Mouse (Mus musculus) c-Kit-positive CD71-positive TER-119-negative erythroid progenitor cells, embryonic 14.5 days (primary cell): ENCODE results near the gene Alk.

Experiments used
- DNase-seq: peaks from one replicate; pipeline ENCODE4 v3.0.0-alpha.2; 2013; ENCODE audit warnings: low read depth

Gene Alk

DNA sequence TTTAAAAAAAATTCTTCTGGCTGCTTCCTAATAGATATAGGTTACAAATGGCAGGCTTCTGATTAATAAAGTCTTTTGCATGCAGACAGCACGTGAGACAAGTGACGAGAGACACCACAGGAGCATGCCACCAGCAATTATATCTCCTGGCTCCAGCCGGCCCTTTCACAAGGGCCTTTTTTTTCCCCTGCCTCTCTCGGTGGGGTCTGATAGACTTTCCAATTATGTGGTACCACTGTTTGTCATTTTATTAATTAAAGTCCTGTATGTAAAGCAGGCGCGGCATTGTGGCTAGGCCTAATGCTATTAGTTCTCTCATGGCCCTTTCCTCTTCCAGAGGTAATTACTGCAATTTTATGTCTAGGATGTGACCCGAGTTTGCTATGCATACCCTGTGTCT is 630.7 kb downstream of the Alk start:
- DNase-seq: no peak

DNA sequence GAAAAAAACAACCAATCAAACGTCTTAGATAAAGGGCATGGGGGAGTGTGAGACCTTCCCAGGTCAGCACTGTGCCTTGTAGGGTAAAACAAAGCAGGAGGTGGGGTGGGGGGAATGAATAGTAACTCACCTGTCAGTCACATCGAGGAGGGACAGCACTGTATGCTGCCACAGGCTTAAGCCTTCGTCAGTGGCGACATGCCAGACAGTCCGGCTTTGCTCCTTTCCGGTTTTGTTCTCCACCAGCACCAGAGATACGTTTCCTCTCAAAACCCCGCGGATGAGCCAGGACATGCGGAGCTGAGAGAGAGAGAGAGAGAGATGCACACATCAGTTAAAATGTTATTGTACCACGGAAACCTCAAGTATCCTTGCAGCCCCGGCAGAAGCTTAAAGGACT is 637.1 kb downstream of the Alk start:
- DNase-seq: no peak

DNA sequence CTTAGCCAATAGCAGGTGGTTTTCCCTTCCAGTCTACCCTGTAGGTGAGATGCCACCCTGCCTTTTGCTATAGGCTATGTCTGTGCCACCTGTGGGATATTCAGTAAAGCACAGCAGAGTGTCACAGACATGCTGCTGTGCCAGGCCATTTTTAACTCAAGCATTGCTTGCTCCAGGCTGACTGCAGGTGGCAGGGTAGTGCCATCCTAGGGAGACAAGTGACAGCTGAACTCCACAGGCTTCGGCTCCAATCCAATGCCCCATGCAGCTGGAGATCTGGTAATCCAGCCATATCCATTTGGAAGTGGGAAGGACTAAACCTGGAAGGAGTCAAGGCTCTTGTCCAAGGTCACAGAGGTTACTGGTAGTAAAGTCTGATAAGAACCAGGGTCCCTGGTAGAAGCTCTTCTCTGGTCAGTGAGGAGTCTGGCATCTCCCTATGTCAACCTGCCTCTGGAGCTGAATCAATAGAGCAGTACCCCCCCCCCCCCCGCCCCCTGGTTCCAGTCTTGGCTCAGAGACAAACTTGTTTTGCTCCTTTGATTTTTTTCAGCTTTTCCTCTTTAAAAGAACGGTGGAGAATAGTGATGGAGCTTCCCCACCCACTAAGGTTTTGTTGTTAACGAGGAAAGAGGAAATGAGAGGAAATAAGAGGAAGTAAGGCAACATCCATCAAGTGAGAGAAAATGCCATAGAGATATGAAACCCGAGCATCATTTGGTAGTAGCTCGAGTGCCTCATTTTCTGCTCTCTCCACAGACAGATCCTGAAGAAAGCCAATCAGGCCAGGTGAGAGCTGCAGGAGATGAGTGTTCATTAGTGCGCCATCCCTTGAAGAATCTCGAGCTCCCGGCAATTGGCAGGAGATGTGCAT is 638.5 kb downstream of the Alk start:
- DNase-seq: no peak

DNA sequence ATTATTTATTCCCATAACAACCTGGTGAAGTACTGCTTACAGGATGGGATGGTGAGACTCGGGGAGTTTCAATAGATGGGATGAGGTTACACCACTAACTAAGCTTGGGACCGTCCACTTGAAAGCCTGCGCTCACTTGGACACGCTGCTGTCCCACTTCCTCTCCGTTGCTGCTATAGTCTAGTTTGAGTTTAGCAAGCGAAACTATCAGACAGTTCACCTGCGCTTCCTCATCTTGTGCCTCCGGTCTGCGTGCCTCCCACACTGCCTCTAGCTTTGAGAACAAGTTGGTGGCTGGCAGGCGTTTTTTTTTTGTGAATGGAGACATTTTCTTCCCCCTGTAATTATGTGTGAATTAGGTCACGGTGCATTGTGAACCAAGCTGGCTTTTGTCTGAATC is 639.8 kb downstream of the Alk start:
- DNase-seq: no peak

DNA sequence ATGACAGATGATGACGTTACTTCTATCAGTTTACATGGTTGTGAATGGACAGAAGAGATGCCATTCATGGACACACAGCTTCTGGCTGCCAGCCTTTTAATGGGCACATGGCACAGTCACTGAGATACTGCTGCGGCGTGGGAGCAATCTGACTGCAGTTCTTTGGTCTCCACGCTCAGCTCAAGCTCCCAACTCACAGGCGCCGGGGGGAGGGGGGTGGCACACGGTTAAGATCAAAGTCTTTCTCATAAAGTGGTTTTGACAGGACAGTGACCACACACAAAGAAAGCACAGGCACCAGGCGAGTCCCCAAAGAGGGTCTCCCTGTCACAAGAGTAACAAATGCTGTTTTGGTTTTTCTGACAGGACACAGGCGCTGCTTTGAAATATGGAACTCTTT is 641.7 kb downstream of the Alk start:
- no peak for DNase-seq

DNA sequence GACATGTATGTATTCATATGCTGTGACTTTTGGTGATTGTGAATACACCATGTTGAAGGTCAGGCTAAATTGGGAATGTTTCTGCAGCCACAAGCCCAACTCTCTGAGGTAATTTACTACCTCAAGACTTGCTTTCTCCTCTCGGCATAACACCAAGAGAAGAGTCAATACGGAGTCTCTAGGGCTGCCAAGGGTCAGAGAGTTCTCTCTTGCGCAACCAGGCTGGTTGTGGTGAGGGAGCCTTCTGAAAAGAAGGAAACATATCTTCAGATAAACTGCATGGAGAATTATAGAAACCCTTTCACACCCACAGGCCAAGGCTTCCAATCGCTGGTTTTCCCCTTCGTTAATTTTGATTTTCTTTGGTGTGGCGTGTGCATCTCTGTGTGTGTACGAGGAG is 649.4 kb downstream of the Alk start:
- DNase-seq: no peak

DNA sequence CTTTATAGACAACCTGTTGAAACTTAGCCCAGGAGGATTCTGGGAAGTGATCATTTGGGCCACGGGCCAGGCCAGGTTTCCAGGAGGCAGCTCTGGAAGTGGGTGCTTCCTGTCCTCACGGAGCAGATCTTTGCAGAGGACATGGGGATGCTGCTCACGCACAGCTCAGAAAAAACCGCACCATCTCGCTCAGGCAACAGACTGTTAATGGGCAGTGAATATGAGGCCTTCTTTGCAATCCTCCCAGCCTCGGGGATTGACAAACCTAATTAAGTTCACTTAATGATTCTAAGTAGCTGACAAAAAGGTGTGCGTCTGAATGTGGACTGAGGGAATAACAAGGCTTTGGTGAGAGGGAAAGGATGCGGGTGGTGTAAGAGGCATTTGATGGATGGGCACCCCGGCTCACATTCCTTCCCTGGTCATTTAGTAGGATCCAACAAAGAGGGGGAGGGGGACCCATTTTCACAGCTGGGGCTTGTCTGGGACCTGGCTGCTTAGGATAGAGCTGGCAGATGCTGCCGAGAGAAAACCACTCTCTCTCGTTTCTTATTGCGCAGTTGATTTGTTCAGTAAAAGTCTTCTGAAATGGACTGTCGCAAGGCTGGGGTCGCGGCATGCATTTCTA is 650.1 kb downstream of the Alk start:
- no peak for DNase-seq

DNA sequence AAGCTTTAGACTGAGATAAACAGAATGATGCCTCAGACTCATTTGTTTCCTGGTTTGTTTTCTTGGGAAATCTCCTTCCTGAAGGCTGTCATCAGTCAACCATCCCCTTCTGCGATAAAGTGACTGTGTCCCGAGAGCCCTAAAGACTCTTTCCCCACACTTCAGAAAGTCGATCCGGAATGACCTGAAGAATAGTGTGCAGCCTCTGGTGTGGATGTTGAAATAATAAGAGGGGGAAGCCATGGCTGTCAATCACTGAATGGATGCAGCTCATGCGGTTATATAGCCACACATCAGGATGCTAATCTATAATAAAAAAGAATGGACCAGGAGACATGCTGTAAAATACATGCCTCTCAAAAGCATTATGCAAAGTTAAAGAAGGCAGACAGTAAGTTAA is 653.5 kb downstream of the Alk start:
- no peak for DNase-seq

DNA sequence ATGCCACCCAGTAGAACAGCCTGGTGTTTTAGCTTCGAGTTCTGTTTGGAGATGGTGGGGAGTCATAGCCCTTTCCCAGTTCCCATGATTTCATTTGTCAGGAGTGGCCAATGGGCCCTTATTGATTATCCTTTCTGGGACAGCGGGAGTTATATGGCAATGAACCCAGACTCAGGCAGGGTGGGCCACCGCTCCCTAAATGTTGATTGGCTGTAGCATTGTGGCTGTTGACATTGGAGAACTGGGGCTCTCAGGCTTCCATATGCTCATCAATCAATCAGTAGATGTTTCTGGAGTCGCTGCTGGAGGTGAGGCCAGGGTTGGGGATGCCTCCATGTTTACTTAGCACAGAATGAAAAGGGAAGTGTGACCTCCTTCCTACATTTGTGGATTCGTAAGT is 655.7 kb downstream of the Alk start:
- DNase-seq: no peak

DNA sequence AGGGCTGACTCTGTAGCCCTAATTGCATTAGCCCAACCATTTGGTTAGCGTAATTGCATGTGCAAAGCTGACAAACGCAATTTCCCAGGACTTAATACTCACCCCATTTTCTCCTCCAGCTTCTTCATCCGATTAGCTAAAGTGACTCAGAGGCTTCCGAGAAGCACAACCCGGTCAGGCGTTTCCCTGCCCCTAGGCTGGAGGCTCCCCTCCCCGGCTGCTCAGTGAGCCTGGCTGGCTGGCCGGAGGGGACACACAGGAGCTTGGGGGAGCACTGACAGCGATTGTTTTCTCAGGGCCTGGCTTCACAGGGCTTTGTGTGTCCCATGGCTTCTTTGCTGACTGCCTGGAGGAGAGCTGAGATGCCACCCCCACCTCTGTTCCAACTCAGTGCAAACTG is 657.0 kb downstream of the Alk start:
- DNase-seq: no peak

DNA sequence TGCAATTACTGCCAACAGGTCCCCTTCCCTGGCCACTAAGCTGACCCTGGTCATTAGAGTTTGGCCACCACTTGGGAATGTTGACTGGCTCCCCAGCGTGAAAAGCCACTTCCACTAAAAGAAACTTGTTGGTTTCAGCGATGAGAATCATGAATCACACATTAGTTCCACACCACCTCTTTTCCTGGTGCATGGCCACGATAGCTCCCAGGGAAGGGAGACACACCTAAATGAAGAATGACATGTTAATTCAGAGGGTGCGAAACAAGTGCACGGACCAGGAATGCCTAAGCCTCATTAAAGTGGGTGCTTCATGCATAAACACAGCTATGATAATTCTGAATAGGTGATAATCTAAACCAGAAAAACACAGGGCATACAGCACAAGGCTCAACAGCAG is 660.4 kb downstream of the Alk start:
- DNase-seq: no peak

DNA sequence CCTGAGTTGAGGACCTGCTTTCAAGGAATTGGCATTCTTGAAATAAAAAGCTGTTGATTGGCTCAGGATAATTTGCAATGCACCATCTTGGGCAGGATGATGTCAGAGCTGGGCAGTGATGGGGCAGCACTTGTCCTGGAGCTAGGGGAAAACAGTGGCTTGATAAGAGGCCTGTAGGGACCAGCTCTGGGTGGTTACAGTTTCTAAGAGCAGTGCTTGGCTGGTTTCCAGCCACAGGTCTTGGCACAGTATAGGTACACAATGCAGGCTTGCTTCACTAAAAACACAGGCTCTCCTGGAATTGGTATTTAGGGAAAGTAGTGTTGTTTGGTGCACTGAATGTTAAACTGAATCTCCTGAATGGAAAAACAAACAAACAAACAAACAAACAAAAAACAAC is 662.4 kb downstream of the Alk start:
- no peak for DNase-seq

DNA sequence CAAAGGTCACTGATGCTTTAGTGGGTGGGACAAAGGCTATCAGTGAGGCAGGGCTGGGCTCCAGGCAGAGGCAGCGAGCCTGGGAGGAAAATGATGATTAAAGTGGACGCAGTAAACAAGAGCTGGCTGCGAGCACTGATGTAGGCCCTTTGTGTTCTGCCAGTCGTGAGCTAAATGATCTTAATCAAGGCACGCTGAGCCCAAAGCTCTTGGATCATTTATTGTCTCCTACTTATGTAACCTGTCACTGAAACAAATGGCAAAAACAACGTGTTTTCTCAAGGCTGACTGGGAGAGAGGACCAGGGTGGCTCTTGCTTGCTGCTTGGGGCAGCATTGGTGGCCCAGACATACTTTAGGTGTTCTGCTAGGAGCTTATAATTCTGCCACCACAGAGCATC is 663.0 kb downstream of the Alk start:
- no peak for DNase-seq

DNA sequence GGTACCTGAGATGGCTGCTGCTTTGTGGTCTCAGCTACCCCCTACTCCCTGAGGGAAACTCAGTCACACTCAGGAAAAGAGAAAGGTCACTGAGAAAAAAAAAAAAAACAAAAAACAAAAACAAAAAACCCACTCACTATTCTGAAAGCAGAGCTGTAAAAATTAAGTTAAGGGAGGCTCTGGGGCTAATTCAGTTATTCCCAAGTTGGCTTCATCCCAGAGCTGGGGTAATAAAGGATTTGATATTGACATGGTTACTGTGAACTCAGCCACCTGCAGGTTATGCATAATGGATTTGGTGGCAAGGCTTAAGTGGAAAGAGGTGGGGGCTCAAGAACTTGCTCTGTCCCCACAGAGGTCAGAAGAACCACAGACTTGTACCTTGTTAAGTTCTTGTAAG is 667.7 kb downstream of the Alk start:
- DNase-seq: no peak

DNA sequence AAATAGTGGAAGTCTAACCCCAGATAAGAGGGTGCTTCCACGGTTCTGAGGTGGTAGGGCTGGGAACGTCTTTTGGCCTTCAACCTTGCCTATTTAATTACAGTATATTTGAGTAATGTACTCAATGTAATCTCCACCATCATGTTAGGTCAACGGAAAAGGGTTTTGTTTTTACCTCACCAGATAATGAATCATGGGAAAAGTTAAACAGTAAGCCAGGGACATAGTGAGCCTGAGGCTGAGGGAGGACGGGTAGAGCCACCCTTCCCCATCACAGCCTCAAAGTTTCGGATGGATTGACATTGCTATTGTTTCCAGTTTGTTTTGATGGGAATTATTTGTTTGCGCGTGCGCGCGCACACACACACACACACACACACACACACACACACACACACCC is 668.6 kb downstream of the Alk start:
- no peak for DNase-seq

DNA sequence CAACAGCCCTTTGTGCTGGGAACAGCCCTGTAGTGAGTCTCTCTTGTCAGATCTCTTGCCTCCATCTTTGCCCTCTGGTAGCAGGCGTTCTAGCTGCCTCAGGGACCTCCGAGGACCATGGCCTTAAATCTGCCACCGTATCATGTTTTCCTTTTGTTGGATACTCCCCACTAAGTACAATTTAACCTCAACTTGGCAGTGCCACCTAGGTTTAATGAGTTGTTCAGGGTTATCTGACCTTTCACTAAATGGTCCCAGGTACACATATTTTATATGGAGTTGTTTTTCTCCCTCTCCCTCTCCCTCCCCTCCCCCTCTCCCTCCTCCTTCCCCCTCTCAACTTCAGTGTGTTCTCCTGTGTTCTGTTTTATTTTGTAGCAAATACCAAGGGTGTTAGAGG is 669.1 kb downstream of the Alk start:
- DNase-seq: no peak

DNA sequence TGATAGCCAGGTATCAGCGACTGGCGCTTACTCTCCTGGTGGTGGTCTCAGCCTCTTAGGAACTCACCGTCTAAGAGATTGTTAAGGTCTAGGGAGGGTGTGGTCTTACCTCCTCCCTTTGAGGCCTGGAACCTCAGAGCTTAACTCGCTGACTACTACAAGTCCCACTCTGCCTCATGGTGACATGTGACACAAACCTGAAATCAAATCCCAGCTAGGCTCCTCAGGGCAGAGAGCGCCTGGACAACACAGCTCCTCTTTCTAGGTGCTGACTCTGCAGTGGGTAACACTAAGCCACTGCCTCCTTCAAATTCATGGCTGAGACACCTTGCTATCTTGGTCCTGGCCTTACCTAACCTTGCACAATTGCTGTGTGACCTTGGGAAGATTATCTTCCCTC is 689.5 kb downstream of the Alk start:
- no peak for DNase-seq

DNA sequence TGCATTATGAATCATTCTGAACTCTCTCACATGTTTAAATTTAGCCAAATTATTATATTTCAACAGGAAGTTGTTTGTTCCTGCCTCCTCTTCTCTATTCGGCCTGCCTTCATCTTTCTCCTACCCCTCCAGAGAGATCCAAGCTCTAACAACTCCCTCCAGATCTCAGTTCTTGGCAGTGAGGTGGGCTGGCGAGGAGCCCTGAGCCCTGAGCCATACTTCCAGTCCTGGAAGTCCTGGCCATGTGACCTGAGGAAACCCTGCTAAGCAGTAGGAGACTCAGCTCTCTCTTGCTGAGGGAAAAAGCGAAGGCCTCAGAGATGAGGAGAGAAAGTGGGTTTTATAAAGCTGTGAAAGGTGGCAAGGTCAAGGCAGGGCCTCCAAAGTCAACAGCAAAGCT is 689.9 kb downstream of the Alk start:
- DNase-seq: no peak

DNA sequence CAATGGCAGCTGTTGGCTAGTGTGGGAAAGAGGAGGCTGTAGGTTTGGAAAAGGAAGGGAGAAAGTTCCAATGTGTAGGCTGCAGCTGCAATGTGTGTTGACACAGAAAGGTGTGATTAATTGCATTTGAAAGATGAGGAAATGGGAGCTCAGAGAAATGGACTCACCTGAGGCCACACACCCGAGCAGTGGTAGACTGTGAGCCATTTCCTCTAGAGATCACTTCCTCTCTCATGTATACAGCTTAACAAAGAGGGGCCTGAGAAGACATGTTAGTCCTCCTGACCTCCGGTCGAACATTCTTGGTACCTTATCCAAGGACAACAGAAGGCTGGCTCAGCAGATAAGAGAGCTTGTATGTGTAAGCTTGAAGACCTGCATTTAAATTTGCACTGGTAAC is 691.2 kb downstream of the Alk start:
- DNase-seq: peak; percentile 2

DNA sequence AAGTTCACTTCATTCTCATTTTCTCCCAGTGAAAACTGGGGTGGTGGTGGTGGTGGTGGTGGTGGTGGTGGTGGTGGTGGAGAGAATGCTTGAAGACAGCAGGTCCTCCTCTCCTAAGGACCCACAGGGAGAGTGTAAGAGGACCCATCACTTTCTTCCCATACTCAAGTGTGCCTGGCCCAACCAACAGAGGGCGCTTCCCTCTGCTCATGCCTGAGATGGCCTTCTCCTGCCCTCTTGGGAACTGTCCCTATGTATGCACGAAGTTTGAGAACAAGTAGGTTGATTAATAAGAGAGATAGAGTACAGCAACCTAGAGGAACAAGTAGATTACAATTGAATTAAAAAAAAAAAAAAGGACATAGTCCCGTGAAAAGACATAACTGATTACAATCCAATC is 695.3 kb downstream of the Alk start:
- no peak for DNase-seq

DNA sequence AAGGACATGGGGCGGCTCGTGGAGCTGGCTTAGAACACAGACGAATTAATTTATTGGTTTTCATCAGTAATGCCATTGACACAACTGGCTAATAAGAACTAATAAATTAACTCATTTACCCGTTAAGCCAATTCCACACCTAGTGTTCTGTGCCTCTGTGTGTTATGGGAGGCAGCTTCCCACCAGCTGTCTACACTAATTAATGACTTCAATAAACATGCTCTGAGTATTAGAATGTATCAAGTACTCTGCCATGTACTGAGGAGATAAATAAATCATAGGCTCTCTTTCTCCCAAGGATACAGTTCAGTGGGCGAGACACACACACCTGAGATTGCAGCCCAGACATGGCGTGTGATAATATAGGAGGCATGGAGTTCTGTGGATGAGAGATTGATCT is 723.1 kb downstream of the Alk start:
- no peak for DNase-seq

DNA sequence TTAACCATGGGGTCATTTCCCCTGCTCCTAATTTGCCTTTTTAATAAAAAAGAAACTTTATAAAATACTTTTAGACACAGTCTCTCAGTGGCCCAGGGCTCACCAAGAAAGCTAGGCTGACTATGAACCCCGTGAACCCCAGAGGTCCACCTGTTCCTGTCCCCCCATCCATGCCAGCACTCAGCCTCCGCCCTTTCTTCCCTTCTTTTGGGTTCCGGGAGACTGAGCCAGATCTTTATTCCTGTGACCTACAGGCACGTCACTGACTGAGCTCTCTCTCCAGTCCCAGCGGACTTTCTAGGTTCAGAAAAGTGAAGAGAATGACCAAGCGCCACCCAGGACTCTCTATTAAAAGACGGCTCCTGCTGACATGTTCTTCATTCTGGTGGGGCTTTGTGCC is 728.9 kb downstream of the Alk start:
- DNase-seq: no peak

DNA sequence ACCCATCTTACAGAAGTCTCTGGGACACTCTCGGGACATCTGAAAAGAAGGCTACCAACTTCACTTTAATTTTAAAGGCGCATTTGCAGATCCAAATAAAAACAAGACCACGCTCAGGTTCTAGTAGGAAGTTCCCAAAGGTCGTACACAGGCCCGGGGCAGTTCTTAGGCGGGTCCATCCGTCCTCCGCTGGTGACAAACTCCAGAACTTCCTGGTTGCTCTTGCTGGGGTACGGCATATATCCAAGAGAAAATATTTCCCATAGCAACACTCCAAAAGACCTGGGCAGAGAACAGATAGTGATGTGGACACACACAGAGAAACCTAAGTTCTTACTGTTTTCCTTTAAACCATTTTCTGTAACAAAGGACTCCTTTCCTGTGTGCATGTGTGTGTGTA is 729.6 kb downstream of the Alk start:
- no peak for DNase-seq

DNA sequence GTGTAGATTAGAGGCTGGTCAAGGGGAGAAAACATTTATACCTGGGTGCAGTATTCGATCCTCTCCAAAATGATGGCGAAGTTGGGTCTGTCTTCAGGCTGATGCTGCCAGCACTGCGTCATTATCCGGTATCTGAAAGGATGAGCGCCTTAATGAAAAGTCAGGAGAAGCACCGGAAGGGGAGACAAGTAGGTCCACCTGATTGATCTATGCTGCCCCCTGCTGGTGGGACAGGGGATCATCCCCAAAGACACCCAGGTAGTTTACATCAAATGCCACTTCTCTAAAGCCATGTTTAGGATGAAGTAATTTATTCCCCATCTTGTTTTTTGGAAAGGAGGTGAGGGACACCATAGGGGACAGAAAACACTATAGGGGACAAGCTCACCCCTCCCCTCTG is 730.4 kb downstream of the Alk start:
- DNase-seq: peak; percentile 17
